Mouse (Mus musculus) liver, embryonic 12.5 days (tissue): ENCODE data around the gene Mmp8. TPM values are rescaled to one million over a fixed set of nuclear protein-coding genes. Genes with fewer than 3 reads are reported as not detected.

Source experiments
- ATAC-seq: fragments of 200-750 bp; cut with Nextera tagmentation; 2 replicates; pipeline ENCODE4 v1.8.0; 2017; ENCODE audit warnings: moderate number of reproducible peaks, mild to moderate bottlenecking, moderate library complexity
- H3K27ac ChIP-seq: fragments of 300-500 bp; sonication (generic); 2 replicates; pipeline ENCODE4 v1.5.1; 2016; ENCODE audit warnings: mild to moderate bottlenecking
- H3K27me3 ChIP-seq: fragments of 300-500 bp; sonication (generic); replicated peaks from 2 replicates; pipeline ENCODE4 v1.6.1; 2016; ENCODE audit warnings: mild to moderate bottlenecking, moderate library complexity
- H3K36me3 ChIP-seq: fragments of 300-500 bp; sonication (generic); 2 replicates; pipeline ENCODE4 v1.6.1; 2016; ENCODE audit warnings: mild to moderate bottlenecking, moderate library complexity
- H3K4me1 ChIP-seq: fragments of 300-500 bp; sonication (generic); 2 replicates; pipeline ENCODE4 v1.6.1; 2016
- H3K4me2 ChIP-seq: fragments of 300-500 bp; sonication (generic); 2 replicates; pipeline ENCODE4 v1.6.1; 2016; ENCODE audit warnings: mild to moderate bottlenecking, moderate library complexity
- H3K4me3 ChIP-seq: fragments of 300-500 bp; sonication (generic); 2 replicates; pipeline ENCODE4 v1.5.1; 2016; ENCODE audit warnings: mild to moderate bottlenecking, moderate library complexity
- H3K9ac ChIP-seq: fragments of 300-500 bp; sonication (generic); 2 replicates; pipeline ENCODE4 v1.6.1; 2016; ENCODE audit warnings: mild to moderate bottlenecking, moderate library complexity
- H3K9me3 ChIP-seq: fragments of 300-500 bp; sonication (generic); replicated peaks from 2 replicates; pipeline ENCODE4 v1.6.1; 2016; ENCODE audit warnings: mild to moderate bottlenecking, moderate library complexity
- WGBS: fragments of 180-500 bp; shearing (Covaris S2); methylation state at CpG from one replicate; pipeline ENCODE4 v1.1.7; 2016; ENCODE audit not compliant: insufficient replicate concordance; 5-methylcytosine and 5-hydroxymethylcytosine counted together
- polyA plus RNA-seq: library from polyadenylated mRNA; unstranded; fragments of >200 nt; fragmentation: Nextera tagmentation; extraction: Ambion mirVana; gene quantifications from 2 replicates; pipeline ENCODE4 v1.2.1, GENCODE M21; 2016

The Mmp8 gene
- 1.1 and 1.2 TPM in 2 replicates for polyA plus RNA-seq

DNA sequence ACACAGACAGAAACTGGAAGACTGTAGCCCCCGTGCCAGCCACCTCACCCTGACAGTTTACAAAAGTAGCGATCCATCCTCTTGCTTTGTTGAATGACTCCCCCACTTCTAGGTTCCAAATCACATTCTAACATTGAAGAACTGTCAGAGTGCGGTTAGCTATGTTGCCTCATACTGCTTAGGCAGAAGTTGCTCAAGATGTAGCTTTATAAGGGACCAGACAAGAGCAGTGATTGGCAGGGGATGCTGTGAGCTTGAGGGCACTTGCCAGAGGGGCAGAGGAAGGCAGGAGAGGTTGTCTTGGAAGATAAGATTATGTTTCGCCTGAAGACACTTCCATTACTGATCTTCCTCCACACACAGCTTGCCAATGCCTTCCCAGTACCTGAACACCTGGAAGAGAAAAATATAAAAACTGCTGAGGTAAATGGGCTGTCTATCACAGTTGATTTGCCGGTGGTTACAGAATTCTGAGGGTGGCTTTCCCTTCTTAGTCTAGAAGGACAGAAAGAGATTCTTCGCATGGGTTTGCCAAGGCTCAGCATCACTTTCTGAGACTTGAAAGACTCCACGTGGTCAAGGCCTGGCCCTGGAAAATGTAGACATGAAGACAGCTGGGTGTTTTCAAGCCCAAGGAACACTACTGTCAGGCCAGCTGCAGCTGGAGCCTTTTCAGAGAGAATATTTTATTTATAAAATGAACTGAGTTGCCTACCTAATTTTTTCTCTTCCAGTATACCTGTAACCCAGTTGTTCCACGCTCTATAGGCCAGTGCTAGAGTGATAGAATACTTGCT lies at the start of gene Mmp8:
Gene Mmp8 (plus strand): TSS at position 236 of the 797 bp plus-strand sequence.
- H3K9ac ChIP-seq = no peak within 1 kb of the TSS
- no peak within 1 kb of the TSS for H3K27ac ChIP-seq
- no peaks in the 10 kb centered on the region for H3K36me3 ChIP-seq
- no peak within 1 kb of the TSS for H3K4me3 ChIP-seq
- 53% methylated on average over 8 of the region's 8 CpGs for WGBS
- no peak within 1 kb of the TSS for H3K4me2 ChIP-seq
- H3K9me3 ChIP-seq = no peaks in the 10 kb centered on the region
- no peaks in the 10 kb centered on the region for H3K27me3 ChIP-seq
- ATAC-seq = no peak
- H3K4me1 ChIP-seq = no peaks in the 10 kb centered on the region

DNA sequence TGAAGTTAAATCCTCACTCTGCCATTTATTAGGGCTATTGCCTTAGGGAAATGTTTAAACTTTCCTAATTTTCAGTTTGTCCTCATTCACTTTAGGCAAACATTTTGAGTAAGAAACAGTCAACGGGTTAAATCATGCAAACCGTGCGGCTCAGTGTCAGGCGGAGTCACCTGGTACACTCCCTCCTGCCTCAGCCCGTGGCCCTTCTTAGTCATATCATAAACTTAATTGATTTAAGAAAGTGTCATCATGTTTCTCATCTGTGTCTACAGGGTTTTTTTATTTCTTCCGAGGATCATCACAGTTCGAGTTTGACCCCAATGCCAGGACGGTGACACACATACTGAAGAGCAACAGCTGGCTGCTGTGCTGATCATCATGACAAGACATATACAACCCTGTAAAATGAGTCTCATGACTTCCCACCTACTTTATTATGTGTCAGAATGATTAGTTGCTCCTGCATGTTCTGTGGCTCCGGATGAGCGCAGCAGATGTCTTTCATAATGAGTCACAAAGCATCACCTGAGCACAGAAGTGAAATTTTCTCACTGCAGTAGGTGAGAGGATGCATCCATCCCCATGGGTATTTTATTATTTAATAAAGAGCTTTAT lies 48.5 kb upstream of the Mmp8 start:
- Histone ChIP-seq H3K4me3 (no peak overlapping the region), H3K9me3 (no peaks in the 10 kb centered on the region), H3K36me3 (no peaks in the 10 kb centered on the region), H3K4me1 (no peaks in the 10 kb centered on the region), H3K4me2 (no peak overlapping the region), H3K27me3 (no peaks in the 10 kb centered on the region), H3K27ac (no peak overlapping the region), H3K9ac (no peak overlapping the region)
- ATAC-seq = no peak
- 77% methylated on average over 10 of the region's 10 CpGs for WGBS

DNA sequence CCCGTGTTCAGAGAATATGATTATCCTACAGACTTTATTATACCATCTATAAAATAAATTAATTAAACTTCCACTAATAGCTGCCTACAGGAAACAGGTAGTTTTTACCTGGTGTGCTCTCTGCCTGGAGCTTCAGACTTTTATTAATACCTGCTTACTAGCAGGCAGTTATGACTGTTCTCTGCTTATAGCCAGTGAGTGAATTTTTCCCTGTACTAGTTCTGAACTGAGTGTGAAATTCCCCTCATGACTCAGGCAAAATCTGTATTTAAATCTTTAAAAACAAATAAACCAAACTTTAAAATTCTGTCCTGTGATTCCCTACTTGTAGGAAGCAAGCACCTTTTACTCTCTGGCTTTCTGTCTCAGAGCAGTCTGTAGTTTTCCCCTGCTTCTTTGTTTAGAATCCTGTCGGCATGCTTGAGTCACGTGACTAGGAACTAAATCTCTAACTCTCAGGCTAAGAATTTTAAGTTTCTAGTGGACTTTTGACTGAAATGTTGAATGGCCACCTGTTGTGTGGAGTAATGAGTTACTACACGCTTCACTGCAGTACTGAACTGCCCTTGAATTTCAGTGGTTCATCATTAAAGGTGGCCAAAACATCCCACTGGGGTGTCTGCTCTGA lies 40.2 kb upstream of the Mmp8 start:
- Histone ChIP-seq H3K4me1 (no peaks in the 10 kb centered on the region), H3K9me3 (no peaks in the 10 kb centered on the region), H3K4me2 (no peak overlapping the region), H3K36me3 (no peaks in the 10 kb centered on the region), H3K4me3 (no peak overlapping the region), H3K27ac (no peak overlapping the region), H3K27me3 (no peaks in the 10 kb centered on the region), H3K9ac (no peak overlapping the region)
- no peak for ATAC-seq
- 66% methylated on average over 4 of the region's 4 CpGs for WGBS

DNA sequence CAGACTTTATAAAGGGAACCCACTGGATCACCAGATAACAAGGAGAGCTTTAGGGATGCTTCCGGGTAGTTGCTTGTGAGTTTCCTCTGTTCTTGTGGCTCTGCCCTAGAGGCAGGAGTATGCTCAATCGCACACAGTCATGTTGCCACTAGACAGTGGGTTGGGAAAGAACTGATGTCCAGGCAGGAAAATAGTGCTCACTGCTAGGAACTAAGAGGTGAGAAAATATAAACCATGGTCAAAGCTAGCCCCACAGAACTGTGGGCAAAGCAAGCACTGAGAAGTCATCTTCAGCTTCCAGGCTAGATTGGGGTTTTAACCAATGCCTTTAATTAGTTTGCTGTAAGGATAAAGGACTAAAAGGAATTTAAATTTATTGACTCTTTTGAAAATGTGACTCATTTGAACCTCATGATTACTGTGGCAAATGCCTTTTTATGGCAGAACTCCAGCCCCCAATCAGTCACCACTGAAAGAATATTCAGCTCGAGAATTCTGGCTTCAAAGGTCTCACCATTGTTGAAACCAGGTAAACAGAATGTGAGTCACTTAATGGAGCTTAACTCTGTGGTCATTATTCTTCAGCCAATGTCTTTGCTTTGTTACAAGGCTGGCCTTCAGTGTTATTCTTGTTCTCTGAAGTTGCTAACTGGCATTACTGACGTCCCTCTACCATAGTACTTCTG lies 31.9 kb upstream of the Mmp8 start:
- no peak overlapping the region for H3K9ac ChIP-seq
- no peak overlapping the region for H3K4me2 ChIP-seq
- H3K4me3 ChIP-seq = no peak overlapping the region
- no peak overlapping the region for H3K27ac ChIP-seq
- H3K4me1 ChIP-seq = no peaks in the 10 kb centered on the region
- H3K9me3 ChIP-seq = no peaks in the 10 kb centered on the region
- 49% methylated on average over 4 of the region's 4 CpGs for WGBS
- ATAC-seq = no peak
- no peaks in the 10 kb centered on the region for H3K36me3 ChIP-seq
- no peaks in the 10 kb centered on the region for H3K27me3 ChIP-seq

DNA sequence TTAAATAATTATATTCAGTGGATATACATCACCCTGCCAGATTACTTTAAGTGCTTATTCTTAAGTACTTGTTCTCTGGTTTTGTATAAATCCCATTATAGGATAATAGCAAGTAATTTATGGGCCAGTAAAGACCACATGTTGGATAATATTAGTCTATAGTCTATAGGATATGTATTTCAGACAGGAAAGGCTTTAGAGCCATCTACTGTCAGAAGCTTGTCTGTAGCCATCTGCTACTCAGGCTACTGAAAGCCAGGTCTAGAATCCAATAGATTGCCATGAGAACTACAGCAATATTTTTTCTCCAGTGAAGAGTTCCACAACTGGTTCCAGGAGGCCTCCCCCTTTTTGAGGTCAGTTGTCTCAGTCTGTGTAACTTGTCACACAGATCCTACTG lies 15.5 kb upstream of the Mmp8 start:
- H3K9me3 ChIP-seq = no peaks in the 10 kb centered on the region
- no peak overlapping the region for H3K9ac ChIP-seq
- H3K27me3 ChIP-seq = no peaks in the 10 kb centered on the region
- no peak for ATAC-seq
- H3K4me3 ChIP-seq = no peak overlapping the region
- no peaks in the 10 kb centered on the region for H3K4me1 ChIP-seq
- no peak overlapping the region for H3K27ac ChIP-seq
- no peak overlapping the region for H3K4me2 ChIP-seq
- no peaks in the 10 kb centered on the region for H3K36me3 ChIP-seq

DNA sequence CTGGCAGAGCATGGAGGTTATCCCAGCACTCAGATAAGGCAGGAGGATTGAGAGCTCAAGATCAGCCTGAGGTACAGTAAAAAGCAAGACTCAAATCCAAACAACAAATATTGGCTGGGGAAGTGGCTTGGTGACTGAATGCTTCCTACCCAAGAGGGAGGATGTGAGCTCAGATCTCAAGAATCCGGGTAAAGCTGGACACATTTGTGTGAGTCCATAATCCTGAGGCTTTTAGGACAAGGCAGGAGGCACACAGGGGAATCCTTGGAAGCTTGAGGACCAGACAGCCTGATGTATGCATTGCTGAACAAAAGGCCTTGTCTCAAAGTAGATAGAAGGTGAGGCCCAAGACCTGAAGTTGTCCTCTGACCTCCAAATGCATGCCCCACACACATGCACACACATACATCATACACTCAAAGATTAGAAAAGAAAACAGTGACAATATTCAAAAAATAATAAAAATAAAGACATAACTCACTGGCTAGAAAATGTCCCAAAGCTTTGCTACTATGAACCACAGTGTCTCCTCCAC lies 13.3 kb upstream of the Mmp8 start:
- Histone ChIP-seq H3K9me3 (no peaks in the 10 kb centered on the region), H3K9ac (no peak overlapping the region), H3K36me3 (no peaks in the 10 kb centered on the region), H3K27me3 (no peaks in the 10 kb centered on the region), H3K4me2 (no peak overlapping the region), H3K4me3 (no peak overlapping the region), H3K4me1 (no peaks in the 10 kb centered on the region), H3K27ac (no peak overlapping the region)
- WGBS = 32% methylated on average over 1 of the region's 1 CpGs
- ATAC-seq = no peak

DNA sequence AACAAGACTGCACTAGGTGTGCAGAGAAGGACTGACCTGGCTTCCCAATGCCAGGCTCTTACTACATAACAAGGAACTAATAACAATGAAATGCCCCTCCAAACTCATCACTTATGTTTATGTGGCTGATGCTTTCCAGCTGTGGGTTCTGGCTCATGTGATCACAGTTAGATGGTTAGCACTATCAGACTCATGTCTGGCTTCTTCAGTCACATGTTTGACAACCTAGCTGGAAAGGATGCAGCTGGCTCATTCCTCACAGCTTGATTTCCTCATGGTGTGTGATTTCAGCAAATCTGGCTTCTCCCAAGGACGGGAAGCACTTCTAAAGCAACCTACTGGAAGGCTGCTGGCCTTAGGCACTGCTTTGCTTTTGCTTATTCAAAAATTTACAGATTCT lies 12.8 kb upstream of the Mmp8 start:
- H3K27me3 ChIP-seq = no peaks in the 10 kb centered on the region
- H3K4me2 ChIP-seq = no peak overlapping the region
- ATAC-seq = no peak
- H3K4me1 ChIP-seq = no peaks in the 10 kb centered on the region
- H3K36me3 ChIP-seq = no peaks in the 10 kb centered on the region
- no peak overlapping the region for H3K27ac ChIP-seq
- no peaks in the 10 kb centered on the region for H3K9me3 ChIP-seq
- WGBS = 43% methylated on average over 1 of the region's 1 CpGs
- no peak overlapping the region for H3K9ac ChIP-seq
- H3K4me3 ChIP-seq = no peak overlapping the region

DNA sequence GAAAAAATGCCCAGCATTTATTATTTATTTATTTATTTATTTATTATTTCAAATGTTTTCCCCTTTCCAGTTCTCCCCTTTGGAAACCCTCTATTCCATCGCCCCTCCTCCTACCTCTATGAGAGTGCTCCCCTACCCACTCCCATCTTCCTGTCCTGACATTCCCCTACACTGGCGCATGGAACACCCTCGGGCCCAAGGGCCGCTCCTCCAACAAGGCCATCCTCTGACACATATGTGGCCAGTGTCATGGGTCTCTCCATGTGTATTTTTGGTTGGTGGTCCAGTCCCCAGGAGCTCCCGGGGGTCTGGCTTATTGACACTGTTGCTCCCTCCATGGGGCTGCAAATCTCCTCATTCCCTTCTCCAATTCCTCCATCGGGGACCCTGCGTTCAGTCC lies 12.3 kb upstream of the Mmp8 start:
- H3K4me3 ChIP-seq = no peak overlapping the region
- H3K4me2 ChIP-seq = no peak overlapping the region
- H3K27me3 ChIP-seq = no peaks in the 10 kb centered on the region
- H3K27ac ChIP-seq = no peak overlapping the region
- no peaks in the 10 kb centered on the region for H3K9me3 ChIP-seq
- WGBS = 71% methylated on average over 7 of the region's 7 CpGs
- no peaks in the 10 kb centered on the region for H3K36me3 ChIP-seq
- H3K4me1 ChIP-seq = no peaks in the 10 kb centered on the region
- H3K9ac ChIP-seq = no peak overlapping the region
- ATAC-seq = no peak

DNA sequence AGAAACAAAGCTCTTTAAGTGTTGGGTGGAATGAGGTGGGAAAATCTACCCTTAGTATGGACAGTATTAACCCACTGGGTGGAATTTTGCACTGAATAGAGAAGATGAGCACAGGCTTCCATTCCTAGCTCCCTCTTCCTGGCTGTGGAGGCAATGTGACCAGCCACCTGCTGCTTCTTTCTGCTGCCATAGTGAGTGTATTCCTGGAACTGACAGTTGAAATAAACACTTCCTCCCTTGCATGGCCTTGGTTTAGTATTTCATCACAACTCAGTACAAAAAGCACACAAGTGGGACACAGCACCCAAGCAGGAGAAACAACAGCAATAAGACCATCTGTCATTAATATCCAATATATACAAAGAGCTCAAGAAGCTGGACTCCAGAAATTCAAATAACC lies 6.3 kb upstream of the Mmp8 start:
- ATAC-seq = no peak
- Histone ChIP-seq H3K4me3 (no peak overlapping the region), H3K4me2 (no peak overlapping the region), H3K9ac (no peak overlapping the region), H3K36me3 (no peaks in the 10 kb centered on the region), H3K9me3 (no peaks in the 10 kb centered on the region), H3K4me1 (no peaks in the 10 kb centered on the region), H3K27ac (no peak overlapping the region), H3K27me3 (no peaks in the 10 kb centered on the region)

DNA sequence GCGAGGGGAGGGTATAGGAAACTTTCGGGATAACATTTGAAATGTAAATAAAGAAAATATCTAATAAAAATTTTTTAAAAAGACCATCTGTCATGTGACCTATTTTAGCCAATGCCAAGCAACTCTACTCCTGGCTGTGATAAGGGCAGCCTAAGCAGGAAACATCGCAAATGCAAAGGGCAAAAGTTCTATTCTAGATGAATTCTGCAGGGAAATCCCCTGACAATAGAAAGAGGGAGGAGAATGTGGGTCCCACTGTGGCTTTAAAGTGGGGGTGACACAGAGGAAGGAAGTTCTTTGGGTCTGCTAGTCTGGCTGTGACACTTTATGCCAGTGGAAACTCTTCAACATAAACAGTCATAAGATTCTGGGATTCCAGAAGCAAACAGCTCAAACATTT lies 4.7 kb upstream of the Mmp8 start:
- ATAC-seq = no peak

DNA sequence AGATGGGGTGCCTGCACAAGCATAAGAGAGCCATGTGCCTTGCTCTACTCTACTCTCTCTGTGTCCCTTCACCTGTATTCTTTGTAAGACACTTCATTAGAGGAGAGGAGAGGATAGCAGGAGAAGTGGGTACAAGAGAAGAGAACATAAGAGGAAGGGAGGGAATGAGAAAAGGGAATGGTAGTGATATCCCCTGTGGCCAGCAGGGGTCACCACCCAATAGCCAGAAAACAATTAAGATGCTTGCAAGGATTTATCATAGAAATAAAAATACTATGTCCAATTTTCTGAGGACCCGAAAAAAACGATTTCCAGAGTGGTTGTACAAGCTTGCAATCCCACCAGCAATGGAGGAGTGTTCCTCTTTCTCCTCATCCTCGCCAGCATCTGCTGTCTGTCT lies 3.9 kb upstream of the Mmp8 start:
- Histone ChIP-seq H3K4me3 (no peak overlapping the region), H3K4me1 (no peaks in the 10 kb centered on the region), H3K9me3 (no peaks in the 10 kb centered on the region), H3K4me2 (no peak overlapping the region), H3K9ac (no peak overlapping the region), H3K27ac (no peak overlapping the region), H3K36me3 (no peaks in the 10 kb centered on the region), H3K27me3 (no peaks in the 10 kb centered on the region)
- 23% methylated on average over 3 of the region's 3 CpGs for WGBS
- no peak for ATAC-seq

More for the DNA sequence above, 4.7 kb upstream of the Mmp8 start:
- Histone ChIP-seq H3K27ac (no peak overlapping the region), H3K27me3 (no peaks in the 10 kb centered on the region), H3K4me1 (no peaks in the 10 kb centered on the region), H3K9me3 (no peaks in the 10 kb centered on the region), H3K9ac (no peak overlapping the region), H3K36me3 (no peaks in the 10 kb centered on the region), H3K4me2 (no peak overlapping the region), H3K4me3 (no peak overlapping the region)
- WGBS = 55% methylated on average over 3 of the region's 3 CpGs

DNA sequence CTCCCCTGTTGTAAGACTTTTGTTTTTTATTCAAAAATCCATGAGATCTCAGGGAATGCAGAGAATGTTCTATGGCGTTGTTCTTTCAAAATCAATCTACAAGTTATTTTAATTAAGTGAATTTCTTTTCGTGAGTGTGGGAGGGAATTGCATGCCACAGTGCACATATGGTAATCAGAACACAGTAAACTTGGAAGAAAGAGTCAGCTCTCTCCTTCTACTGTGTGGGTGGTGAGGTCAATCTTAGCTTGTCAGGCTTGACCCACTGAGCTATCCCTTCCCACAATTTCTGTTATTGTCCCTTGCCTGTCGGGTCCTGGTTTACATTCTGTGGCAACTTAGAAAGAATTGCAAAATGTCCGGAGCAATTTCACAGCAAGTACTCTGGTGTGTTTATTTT lies 1.8 kb downstream of the Mmp8 start:
- H3K27ac ChIP-seq = no peak overlapping the region
- H3K4me1 ChIP-seq = no peaks in the 10 kb centered on the region
- H3K9me3 ChIP-seq = no peaks in the 10 kb centered on the region
- no peak overlapping the region for H3K4me2 ChIP-seq
- ATAC-seq = no peak
- no peak overlapping the region for H3K4me3 ChIP-seq
- 62% methylated on average over 4 of the region's 4 CpGs for WGBS
- no peak overlapping the region for H3K9ac ChIP-seq
- no peaks in the 10 kb centered on the region for H3K27me3 ChIP-seq
- no peaks in the 10 kb centered on the region for H3K36me3 ChIP-seq
